Mouse (Mus musculus) MEL (cell line): ENCODE results near the gene Tprn. TPM values are rescaled to one million over a fixed set of nuclear protein-coding genes. Genes with fewer than 3 reads are reported as not detected.

ENCODE experiments used
- DNase-seq: peaks from one replicate; pipeline ENCODE4 v3.0.0; 2011; ENCODE audit warnings: low read depth, low spot score
- H3K27ac ChIP-seq: 2 replicates; pipeline ENCODE4 v1.5.1; 2012; ENCODE audit warnings: low read depth, mild to moderate bottlenecking, control low read depth, low read length, moderate library complexity; ENCODE audit not compliant: control insufficient read depth
- H3K27me3 ChIP-seq, 2 experiments: fragments of 150-350 bp in 1 of 2; sonication (generic) in 1 of 2; 2 replicates each; pipeline ENCODE4 v1.6.1; 2012; ENCODE audit warnings: low read length in 2 of 2, mild to moderate bottlenecking in 2 of 2, improper control_type of control experiment in 1 of 2, moderate library complexity in 1 of 2; ENCODE audit not compliant: insufficient read depth in 2 of 2, control insufficient read depth in 1 of 2
- H3K36me3 ChIP-seq, 2 experiments: 2 replicates each; pipeline ENCODE4 v1.6.1; 2012 to 2014; ENCODE audit warnings: low read length in 2 of 2, improper control_type of control experiment in 1 of 2, inconsistent platforms in 1 of 2, mild to moderate bottlenecking in 1 of 2; ENCODE audit not compliant: insufficient read depth in 2 of 2, control insufficient read depth in 1 of 2
- H3K4me1 ChIP-seq, 2 experiments: fragments of 150-350 bp in 1 of 2; sonication (generic) in 1 of 2; 2 replicates each; pipeline ENCODE4 v1.6.1; 2012; ENCODE audit warnings: low read length in 2 of 2, improper control_type of control experiment in 1 of 2, mild to moderate bottlenecking in 1 of 2; ENCODE audit not compliant: insufficient read depth in 2 of 2, control insufficient read depth in 1 of 2
- H3K4me3 ChIP-seq, 2 experiments: fragments of 150-350 bp in 1 of 2; sonication (generic) in 1 of 2; 2 replicates each; pipeline ENCODE4 v1.5.1; 2012; ENCODE audit warnings: low read depth in 2 of 2, low read length in 2 of 2, mild to moderate bottlenecking in 2 of 2, moderate library complexity in 2 of 2, control low read depth in 1 of 2, improper control_type of control experiment in 1 of 2; ENCODE audit not compliant: control insufficient read depth in 1 of 2, insufficient read depth in 1 of 2
- H3K79me2 ChIP-seq: 2 replicates; pipeline ENCODE4 v1.6.1; 2012; ENCODE audit warnings: mild to moderate bottlenecking, low read length, moderate library complexity; ENCODE audit not compliant: control insufficient read depth, poor library complexity, insufficient read depth
- H3K9ac ChIP-seq: 2 replicates; pipeline ENCODE4 v1.6.1; 2012; ENCODE audit warnings: low read depth, mild to moderate bottlenecking, control low read depth, low read length, moderate library complexity; ENCODE audit not compliant: control insufficient read depth, poor library complexity, severe bottlenecking
- H3K9me3 ChIP-seq: fragments of 150-350 bp; sonication (generic); replicated peaks from 2 replicates; pipeline ENCODE4 v1.6.1; 2012; ENCODE audit warnings: mild to moderate bottlenecking, low read length, improper control_type of control experiment, moderate library complexity; ENCODE audit not compliant: insufficient read depth
- CHD1 ChIP-seq: IDR thresholded peaks from 2 replicates; pipeline ENCODE4 v1.6.1; 2012; ENCODE audit warnings: low read depth, mild to moderate bottlenecking, inconsistent platforms, low read length, improper control_type of control experiment
- CHD2 ChIP-seq: IDR thresholded peaks from 2 replicates; pipeline ENCODE4 v1.6.1; 2011; ENCODE audit warnings: low read length, improper control_type of control experiment
- CTCF ChIP-seq, 3 experiments: IDR thresholded peaks in 2 of 3; conservative IDR thresholded peaks in 1 of 3; 2 replicates each; pipeline ENCODE4 v1.5.1; 2011 to 2012; ENCODE audit warnings: low read length in 3 of 3, low read depth in 2 of 3, mild to moderate bottlenecking in 2 of 3, improper control_type of control experiment in 1 of 3, inconsistent platforms in 1 of 3, mixed read lengths in 1 of 3, moderate library complexity in 1 of 3; ENCODE audit not compliant: control insufficient read depth in 1 of 3, insufficient read depth in 1 of 3, poor library complexity in 1 of 3, severe bottlenecking in 1 of 3
- E2F4 ChIP-seq: IDR thresholded peaks from 2 replicates; pipeline ENCODE4 v1.6.1; 2011; ENCODE audit warnings: low read depth, low read length, improper control_type of control experiment, borderline replicate concordance
- ELF1 ChIP-seq: IDR thresholded peaks from 2 replicates; pipeline ENCODE4 v1.6.1; 2014; ENCODE audit warnings: low read depth, mild to moderate bottlenecking, inconsistent platforms, low read length, improper control_type of control experiment, moderate library complexity
- EP300 ChIP-seq, 2 experiments: IDR thresholded peaks; 2 replicates each; pipeline ENCODE4 v1.6.1; 2011; ENCODE audit warnings: improper control_type of control experiment in 2 of 2, low read length in 2 of 2, low read depth in 1 of 2, mild to moderate bottlenecking in 1 of 2
- ETS1 ChIP-seq: IDR thresholded peaks from 2 replicates; pipeline ENCODE4 v1.6.1; 2012; ENCODE audit warnings: low read depth, mild to moderate bottlenecking, inconsistent platforms, low read length, improper control_type of control experiment, moderate library complexity
- GATA1 ChIP-seq: IDR thresholded peaks from 2 replicates; pipeline ENCODE4 v1.6.1; 2011; ENCODE audit warnings: low read depth, low read length, improper control_type of control experiment
- HCFC1 ChIP-seq: IDR thresholded peaks from 2 replicates; pipeline ENCODE4 v1.6.1; 2012; ENCODE audit warnings: low read depth, mild to moderate bottlenecking, inconsistent platforms, low read length, improper control_type of control experiment, moderate library complexity
- JUND ChIP-seq: IDR thresholded peaks from 2 replicates; pipeline ENCODE4 v1.6.1; 2011; ENCODE audit warnings: low read depth, mild to moderate bottlenecking, improper control_type of control experiment, low read length
- KAT2A ChIP-seq: conservative IDR thresholded peaks from 2 replicates; pipeline ENCODE4 v1.6.1; 2012; ENCODE audit warnings: low read depth, low read length, improper control_type of control experiment, inconsistent platforms
- MAFK ChIP-seq: IDR thresholded peaks from 2 replicates; pipeline ENCODE4 v1.6.1; 2011; ENCODE audit warnings: low read depth, mild to moderate bottlenecking, low read length, improper control_type of control experiment, borderline replicate concordance
- MAZ ChIP-seq: IDR thresholded peaks from 2 replicates; pipeline ENCODE4 v1.6.1; 2012; ENCODE audit warnings: low read depth, mild to moderate bottlenecking, inconsistent platforms, low read length, improper control_type of control experiment
- MEF2A ChIP-seq: IDR thresholded peaks from 2 replicates; pipeline ENCODE4 v1.6.1; 2014; ENCODE audit warnings: low read depth, mild to moderate bottlenecking, inconsistent platforms, low read length, improper control_type of control experiment; ENCODE audit not compliant: poor library complexity, insufficient replicate concordance, severe bottlenecking; ENCODE audit errors: extremely low read depth
- MXI1 ChIP-seq: IDR thresholded peaks from 2 replicates; pipeline ENCODE4 v1.6.1; 2011; ENCODE audit warnings: mild to moderate bottlenecking, low read depth, low read length, improper control_type of control experiment
- MYB ChIP-seq: IDR thresholded peaks from 2 replicates; pipeline ENCODE4 v1.6.1; 2011; ENCODE audit warnings: mild to moderate bottlenecking, low read depth, low read length, improper control_type of control experiment
- NELFE ChIP-seq: IDR thresholded peaks from 2 replicates; pipeline ENCODE4 v1.6.1; 2011; ENCODE audit warnings: low read depth, low read length, improper control_type of control experiment
- NRF1 ChIP-seq: IDR thresholded peaks from 2 replicates; pipeline ENCODE4 v1.6.1; 2014; ENCODE audit warnings: low read depth, mild to moderate bottlenecking, inconsistent platforms, low read length, improper control_type of control experiment, moderate library complexity; ENCODE audit not compliant: poor library complexity, insufficient read depth, severe bottlenecking
- RAD21 ChIP-seq: IDR thresholded peaks from 2 replicates; pipeline ENCODE4 v1.6.1; 2011; ENCODE audit warnings: mild to moderate bottlenecking, low read depth, low read length, improper control_type of control experiment
- RCOR1 ChIP-seq: IDR thresholded peaks from 2 replicates; pipeline ENCODE4 v1.6.1; 2012; ENCODE audit warnings: low read depth, mild to moderate bottlenecking, inconsistent platforms, low read length, improper control_type of control experiment
- SIN3A ChIP-seq: IDR thresholded peaks from 2 replicates; pipeline ENCODE4 v1.6.1; 2012; ENCODE audit warnings: low read length, improper control_type of control experiment, inconsistent platforms
- SMC3 ChIP-seq: IDR thresholded peaks from 2 replicates; pipeline ENCODE4 v1.6.1; 2011; ENCODE audit warnings: low read depth, low read length, improper control_type of control experiment
- TAL1 ChIP-seq: IDR thresholded peaks from 2 replicates; pipeline ENCODE4 v1.6.1; 2012; ENCODE audit warnings: mild to moderate bottlenecking, inconsistent platforms, low read length, moderate library complexity, mixed read lengths
- TCF12 ChIP-seq: IDR thresholded peaks from 2 replicates; pipeline ENCODE4 v1.6.1; 2014; ENCODE audit warnings: low read depth, mild to moderate bottlenecking, inconsistent platforms, low read length, improper control_type of control experiment, moderate library complexity
- UBTF ChIP-seq: IDR thresholded peaks from 2 replicates; pipeline ENCODE4 v1.6.1; 2012; ENCODE audit warnings: low read depth, mild to moderate bottlenecking, inconsistent platforms, low read length, improper control_type of control experiment, moderate library complexity, borderline replicate concordance; ENCODE audit not compliant: insufficient read depth
- USF1 ChIP-seq: IDR thresholded peaks from 2 replicates; pipeline ENCODE4 v1.6.1; 2014; ENCODE audit warnings: low read depth, mild to moderate bottlenecking, inconsistent platforms, low read length, improper control_type of control experiment, moderate library complexity
- USF2 ChIP-seq, 2 experiments: IDR thresholded peaks; 2 replicates each; pipeline ENCODE4 v1.6.1; 2011 to 2012; ENCODE audit warnings: improper control_type of control experiment in 2 of 2, low read length in 2 of 2, borderline replicate concordance in 1 of 2, inconsistent platforms in 1 of 2, low read depth in 1 of 2, mild to moderate bottlenecking in 1 of 2; ENCODE audit not compliant: insufficient read depth in 1 of 2
- ZC3H11A ChIP-seq: IDR thresholded peaks from 2 replicates; pipeline ENCODE4 v1.6.1; 2012; ENCODE audit warnings: low read depth, mild to moderate bottlenecking, inconsistent platforms, low read length, improper control_type of control experiment
- ZKSCAN1 ChIP-seq: IDR thresholded peaks from 2 replicates; pipeline ENCODE4 v1.6.1; 2012; ENCODE audit warnings: low read depth, mild to moderate bottlenecking, inconsistent platforms, low read length, improper control_type of control experiment, moderate library complexity
- ZMIZ1 ChIP-seq: IDR thresholded peaks from 2 replicates; pipeline ENCODE4 v1.6.1; 2012; ENCODE audit warnings: low read depth, mild to moderate bottlenecking, inconsistent platforms, low read length, improper control_type of control experiment, moderate library complexity
- ZNF384 ChIP-seq: IDR thresholded peaks from 2 replicates; pipeline ENCODE4 v1.6.1; 2012; ENCODE audit warnings: low read depth, mild to moderate bottlenecking, inconsistent platforms, low read length, improper control_type of control experiment
- polyA plus RNA-seq, 2 experiments: library from polyadenylated mRNA; stranded (reverse) in 1 of 2; unstranded in 1 of 2; fragments of >175 nt in 1 of 2; fragments of >200 nt in 1 of 2; gene quantifications; 2 replicates each; pipeline versions ENCODE4 v1.2.1 to v1.2.4; 2012; ENCODE audit warnings: low replicate concordance in 2 of 2, low read depth in 1 of 2; ENCODE audit not compliant: insufficient read length in 2 of 2, insufficient read depth in 1 of 2, missing spikeins in 1 of 2
- total RNA-seq: library from RNA; depleted of rRNA; stranded (reverse); fragments of 300-350 nt; gene quantifications from 2 replicates; pipeline ENCODE4 v1.2.3, GENCODE M21; 2012

Gene Tprn
- total and polyA plus RNA-seq, 3 experiments, result 32.9 to 50.8 TPM; not detected in 1

DNA sequence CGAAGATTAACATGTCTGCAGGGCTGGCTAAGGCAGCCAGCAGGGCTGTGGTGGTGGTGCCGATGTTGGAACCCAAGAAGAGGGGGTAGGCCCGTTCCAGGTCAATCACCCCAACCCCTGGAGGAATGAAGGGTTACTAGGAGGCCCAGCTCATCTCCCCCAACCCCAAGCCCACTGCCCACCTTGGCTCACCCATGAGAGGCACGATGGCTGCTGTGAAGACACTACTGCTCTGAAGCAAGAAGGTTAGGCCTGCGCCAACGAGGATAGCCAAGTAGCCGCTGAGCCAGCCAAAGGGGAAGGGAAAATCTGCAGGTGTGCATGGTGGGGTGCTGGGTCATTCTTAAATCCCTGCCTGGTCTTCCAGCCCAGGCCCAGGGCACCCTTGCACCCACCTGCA lies 31.8 kb upstream of the Tprn start:
- Histone ChIP-seq H3K4me1 (peaks cover 11 to 32% of the 10 kb centered on the region in 2 experiments), H3K4me3 (no peak overlapping the region), H3K27ac (no peak overlapping the region), H3K27me3 (no peaks in the 10 kb centered on the region), H3K36me3 (peaks cover 0 to 12% of the 10 kb centered on the region in 2 experiments; a peak in 2 of 4 replicates), H3K9me3 (no peaks in the 10 kb centered on the region), H3K79me2 (no peaks in the 10 kb centered on the region; the same call in 1 of the 2 replicates), H3K9ac (no peak overlapping the region)
- TF ChIP-seq SMC3 (no peak), MXI1 (no peak), MAZ (no peak), GATA1 (no peak), MEF2A (no peak), RAD21 (no peak), MYB (no peak), ZMIZ1 (no peak), HCFC1 (no peak), TCF12 (no peak), MAFK (no peak), RCOR1 (no peak), SIN3A (no peak), ZC3H11A (no peak), E2F4 (no peak), UBTF (no peak), KAT2A (no peak), ZKSCAN1 (no peak)
- no peak for DNase-seq

DNA sequence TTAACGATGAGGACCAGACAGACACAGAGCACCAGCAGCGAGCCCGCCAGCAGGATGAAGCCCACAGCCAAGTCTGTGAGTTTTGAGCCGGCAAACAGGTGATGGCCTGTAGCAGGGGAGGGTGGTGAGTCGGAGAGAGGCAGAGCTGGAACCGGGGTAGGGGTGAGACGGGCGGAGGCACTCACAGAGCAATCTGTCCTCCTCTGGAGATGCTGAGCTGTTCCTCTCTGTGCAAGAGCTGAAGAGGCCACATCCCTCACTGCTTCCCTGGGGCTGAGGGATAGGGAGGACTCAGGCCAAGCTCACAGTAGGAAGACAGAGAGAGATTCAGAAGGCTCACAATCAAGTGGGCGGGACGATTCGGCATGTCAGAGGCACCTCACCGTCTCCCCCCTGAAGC lies 31.4 kb upstream of the Tprn start:
- no peak overlapping the region for H3K9ac ChIP-seq
- TF ChIP-seq NELFE (no peak), CHD1 (no peak), RCOR1 (no peak), JUND (no peak), NRF1 (no peak), ZNF384 (no peak), TAL1 (no peak), ETS1 (no peak), TCF12 (no peak), CTCF (IDR thresholded peaks at IDR 0.05 in 2 of 3, conservative IDR thresholded peaks at IDR 0.05 in 1 of 3; ENCODE audit: control insufficient read depth in 1 of 3, insufficient read depth in 1 of 3, low read depth in 2 of 3, low read length in 3 of 3, poor library complexity in 1 of 3, severe bottlenecking in 1 of 3) (no peak), MAFK (no peak), KAT2A (no peak), CHD2 (no peak), E2F4 (no peak), USF2 (IDR thresholded peaks at IDR 0.05; ENCODE audit: borderline replicate concordance in 1 of 2, insufficient read depth in 1 of 2, low read depth in 1 of 2, low read length in 2 of 2) (no peak), MXI1 (no peak), EP300 (IDR thresholded peaks at IDR 0.05; ENCODE audit: low read depth in 1 of 2, low read length in 2 of 2) (no peak), ELF1 (no peak), USF1 (no peak)
- H3K79me2 ChIP-seq, result no peaks in the 10 kb centered on the region; the same call in 1 of the 2 replicates
- H3K4me3 ChIP-seq, result no peak overlapping the region
- H3K9me3 ChIP-seq, result no peaks in the 10 kb centered on the region
- no peaks in the 10 kb centered on the region for H3K27me3 ChIP-seq
- H3K4me1 ChIP-seq, result peaks cover 9 to 28% of the 10 kb centered on the region in 2 experiments
- no peak for DNase-seq
- H3K36me3 ChIP-seq, result peaks cover 0 to 8% of the 10 kb centered on the region in 2 experiments; a peak in 2 of 4 replicates
- H3K27ac ChIP-seq, result no peak overlapping the region
